Mouse (Mus musculus) layer of hippocampus, adult 18-20 months (tissue): ENCODE results near the gene Clcn2. TPM values are rescaled to one million over a fixed set of nuclear protein-coding genes. Genes with fewer than 3 reads are reported as not detected.

Experiments used
- DNase-seq, 2 experiments: peaks; one replicate each; pipeline ENCODE4 v3.0.0; 2022; ENCODE audit warnings: low spot score in 2 of 2
- total RNA-seq, 2 experiments: library from RNA; stranded (reverse); gene quantifications; 2 replicates each; pipeline ENCODE4 v1.2.3; 2021

Gene Clcn2
- total RNA-seq, 2 experiments from 2014 or later: 73.3 to 75.5 TPM

- DNase-seq: no peak
Measured at GRCm38 (mm10) chr16:20723247-20723646, 5.7 kb upstream of the Clcn2 start.

GRCm38 (mm10) chr16:20722736-20723135, 5.2 kb upstream of the Clcn2 start:
- DNase-seq: no peak

DNA sequence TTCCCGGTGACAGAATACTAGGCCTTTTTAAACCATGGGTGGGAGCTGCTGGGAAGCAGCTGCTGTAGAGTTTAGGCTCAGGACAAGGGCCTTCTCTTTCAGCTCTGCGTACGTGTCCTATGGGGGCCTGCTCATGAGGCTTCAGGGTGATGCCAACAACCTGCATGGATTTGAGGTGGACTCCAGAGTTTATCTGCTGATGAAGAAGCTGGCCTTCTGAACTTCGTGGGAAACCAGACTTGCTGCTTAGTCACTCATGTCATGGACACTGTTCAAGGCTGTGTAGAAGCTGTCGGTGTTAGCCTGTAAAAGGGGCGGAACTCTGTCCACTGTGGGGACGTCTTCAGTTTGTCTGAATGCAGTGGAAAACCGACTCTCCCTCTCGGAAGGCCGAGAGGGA, 4.3 kb upstream of the Clcn2 start:
- DNase-seq: no peak

DNA sequence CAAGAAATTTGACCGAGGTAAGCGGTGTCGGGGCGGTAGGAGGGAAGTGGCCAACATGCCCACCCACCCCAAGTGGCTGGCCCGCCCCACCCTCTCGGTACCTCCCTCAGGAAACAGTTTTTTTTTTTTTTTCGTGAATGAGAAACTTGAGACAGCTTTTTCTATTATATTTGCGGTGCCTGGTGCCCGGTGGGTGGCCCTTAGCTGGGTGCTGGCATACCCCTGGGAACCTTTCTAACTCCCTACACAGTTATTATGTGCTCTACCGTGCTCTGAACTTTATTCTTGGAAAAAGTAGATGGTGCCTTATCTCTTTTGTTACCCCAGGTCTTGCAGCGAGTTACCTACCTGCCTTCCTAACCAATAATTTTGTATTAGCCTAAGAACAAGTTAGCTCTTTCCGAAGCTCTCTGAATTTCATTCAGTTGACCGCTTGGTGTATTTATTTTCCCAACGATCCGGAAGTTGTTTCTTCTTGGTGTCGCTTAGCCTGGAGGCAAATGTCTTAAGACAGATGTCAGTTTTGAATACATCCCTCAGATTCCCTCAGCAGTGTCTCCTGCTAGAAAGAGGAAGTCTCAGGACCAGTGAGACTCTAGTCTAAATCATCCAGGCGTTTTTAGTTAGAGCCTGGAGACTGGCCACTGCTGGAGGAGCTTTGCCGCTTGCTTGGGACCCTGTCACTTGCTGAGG, 578 bp upstream of the Clcn2 start:
- DNase-seq: peak in 1 of 2 experiments; percentile 15

DNA sequence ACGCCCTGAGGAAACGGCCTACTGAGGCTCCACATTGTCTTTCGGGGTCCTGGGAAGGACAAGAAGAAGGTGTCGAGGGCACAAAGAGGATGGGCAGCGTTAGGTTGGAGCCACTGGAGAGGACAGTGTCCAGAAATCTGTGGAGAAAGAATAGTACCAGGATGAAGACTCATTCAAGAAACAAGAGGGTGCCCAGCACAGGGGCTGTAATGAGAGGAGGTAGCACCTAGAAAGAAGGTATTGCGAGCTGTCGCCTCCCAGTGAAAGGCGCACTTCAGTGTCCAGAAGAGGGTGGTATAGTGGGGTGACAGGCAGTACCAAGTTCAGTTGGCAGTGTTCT, 735 bp downstream of the Clcn2 start:
- DNase-seq: no peak

GRCm38 (mm10) chr16:20715976-20716840, 1.3 kb downstream of the Clcn2 start:
- DNase-seq: peak; percentile 77 to 85

GRCm38 (mm10) chr16:20715566-20715965, 2.0 kb downstream of the Clcn2 start:
- peak in 1 of 2 experiments; percentile 21 for DNase-seq

- DNase-seq: peak in 1 of 2 experiments; percentile 19
Measured at GRCm38 (mm10) chr16:20715161-20715560, 2.4 kb downstream of the Clcn2 start.

- DNase-seq: peak in 1 of 2 experiments; percentile 11
Measured at GRCm38 (mm10) chr16:20714307-20715080, 3.1 kb downstream of the Clcn2 start.

DNA sequence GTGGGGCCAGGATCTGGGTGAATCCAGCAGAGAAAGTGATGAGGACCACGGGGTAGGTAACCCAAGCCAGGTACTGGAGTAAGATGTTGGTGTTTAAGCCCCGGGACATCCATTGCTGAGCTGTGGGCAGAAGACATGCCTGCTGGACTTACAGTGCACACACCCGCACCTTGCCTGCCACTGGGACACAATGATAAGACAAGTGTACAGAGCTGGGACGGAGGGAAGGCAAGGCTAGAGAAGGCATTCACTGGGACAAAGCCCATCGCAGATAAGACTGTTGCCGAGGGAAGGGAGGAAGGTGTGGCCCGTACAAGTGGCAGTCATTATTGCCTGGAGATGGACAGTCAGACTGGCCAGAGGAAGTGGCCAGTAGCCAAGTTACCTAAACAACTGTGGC, 4.7 kb downstream of the Clcn2 start:
- peak in 1 of 2 experiments; percentile 15 for DNase-seq

GRCm38 (mm10) chr16:20712190-20712589, 5.4 kb downstream of the Clcn2 start:
- DNase-seq: peak in 1 of 2 experiments; percentile 15

DNA sequence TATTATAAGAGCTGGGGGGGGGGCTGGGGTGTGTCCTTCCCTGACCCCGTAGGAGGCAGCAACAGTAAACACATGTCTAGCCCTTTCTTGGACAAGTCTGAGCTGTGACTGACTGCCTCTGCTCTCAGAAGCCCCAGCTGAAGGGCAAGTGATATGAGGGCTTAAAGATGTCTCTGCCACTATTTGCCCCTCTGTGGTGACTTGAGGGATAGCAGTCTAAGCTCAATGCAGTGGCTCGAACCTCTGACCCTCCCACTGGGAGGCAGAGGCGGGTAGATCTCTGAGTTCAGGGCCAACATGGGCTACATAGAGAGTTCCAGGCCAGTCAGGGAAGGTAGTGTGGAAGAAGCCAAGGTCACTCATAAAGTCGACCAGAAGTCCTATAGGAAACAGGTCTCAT, 6.7 kb downstream of the Clcn2 start:
- DNase-seq: peak in 1 of 2 experiments; percentile 36

GRCm38 (mm10) chr16:20710370-20710769, 7.2 kb downstream of the Clcn2 start:
- DNase-seq: peak in 1 of 2 experiments; percentile 17

DNA sequence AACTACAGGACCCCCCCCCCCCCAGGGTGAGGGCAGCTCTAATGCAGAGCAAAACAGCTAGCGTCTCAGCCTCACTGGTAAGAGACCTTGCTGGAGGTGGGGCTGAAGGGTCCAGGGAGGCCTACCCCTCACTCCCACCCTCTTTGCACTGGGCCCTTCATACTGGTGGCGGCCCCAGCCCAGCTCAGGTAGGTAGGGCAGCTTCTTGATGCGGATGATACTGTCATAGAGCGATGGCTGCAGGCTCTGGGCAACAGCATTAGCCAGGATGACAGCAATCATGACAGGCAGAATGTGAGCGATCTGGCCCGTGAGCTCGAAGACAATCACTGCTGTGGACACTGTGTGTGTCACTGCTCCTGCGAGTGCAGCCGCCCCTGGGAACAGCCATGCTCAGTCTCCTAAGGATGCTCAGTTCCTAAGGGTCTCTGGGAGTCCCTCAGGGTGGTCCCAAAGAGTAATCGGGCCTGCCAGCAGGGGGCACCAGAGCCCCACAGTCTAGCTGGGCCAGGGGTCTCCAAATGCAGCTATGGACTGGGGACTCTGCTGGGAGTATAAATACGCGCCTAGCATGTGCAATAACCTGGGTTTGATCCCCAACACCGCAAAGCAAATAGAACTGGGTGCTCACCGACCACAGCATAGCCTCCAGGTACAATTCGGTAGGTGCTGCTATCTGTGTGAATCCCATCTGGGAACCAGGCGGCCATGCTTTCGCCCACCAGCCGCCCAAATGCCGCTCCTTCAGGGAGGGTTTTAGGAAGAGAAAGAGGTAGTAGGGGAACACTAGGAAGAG, 8.4 kb downstream of the Clcn2 start:
- DNase-seq: peak in 1 of 2 experiments; percentile 52

DNA sequence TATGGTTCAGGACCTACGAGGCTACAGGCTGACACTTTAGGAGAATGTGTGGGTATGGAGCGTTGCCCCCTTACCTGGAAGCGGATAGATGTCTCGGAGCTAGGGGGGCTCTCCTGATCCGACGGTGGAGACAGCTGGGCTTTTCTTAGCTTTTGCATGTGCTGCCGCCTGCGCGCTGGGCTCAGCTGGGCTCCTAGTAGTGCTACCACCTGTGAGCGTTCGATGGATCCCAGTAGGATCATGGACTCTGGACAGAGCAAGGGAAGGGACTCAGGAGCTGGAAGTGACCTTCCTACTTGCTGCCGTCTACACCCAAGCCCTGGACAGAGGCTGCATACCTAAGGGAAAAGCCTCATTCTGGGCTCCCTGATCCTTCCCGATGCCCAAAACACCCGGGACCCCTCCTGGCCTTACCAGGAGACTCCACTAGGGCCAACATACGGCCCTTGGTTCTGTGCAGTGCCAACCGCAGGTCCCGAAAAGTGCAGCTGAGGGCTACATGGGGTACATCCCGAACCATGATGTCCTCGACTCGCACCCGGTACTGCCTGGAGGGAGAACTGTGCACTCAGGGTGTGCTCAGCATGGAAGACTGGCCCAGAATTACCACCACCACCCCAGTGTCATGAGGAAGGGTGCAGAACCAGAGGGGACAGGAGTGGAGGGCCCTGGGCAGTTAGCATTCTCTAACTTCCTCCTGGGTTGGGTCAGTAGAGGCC, 9.2 kb downstream of the Clcn2 start:
- peak in 1 of 2 experiments; percentile 19 for DNase-seq

DNA sequence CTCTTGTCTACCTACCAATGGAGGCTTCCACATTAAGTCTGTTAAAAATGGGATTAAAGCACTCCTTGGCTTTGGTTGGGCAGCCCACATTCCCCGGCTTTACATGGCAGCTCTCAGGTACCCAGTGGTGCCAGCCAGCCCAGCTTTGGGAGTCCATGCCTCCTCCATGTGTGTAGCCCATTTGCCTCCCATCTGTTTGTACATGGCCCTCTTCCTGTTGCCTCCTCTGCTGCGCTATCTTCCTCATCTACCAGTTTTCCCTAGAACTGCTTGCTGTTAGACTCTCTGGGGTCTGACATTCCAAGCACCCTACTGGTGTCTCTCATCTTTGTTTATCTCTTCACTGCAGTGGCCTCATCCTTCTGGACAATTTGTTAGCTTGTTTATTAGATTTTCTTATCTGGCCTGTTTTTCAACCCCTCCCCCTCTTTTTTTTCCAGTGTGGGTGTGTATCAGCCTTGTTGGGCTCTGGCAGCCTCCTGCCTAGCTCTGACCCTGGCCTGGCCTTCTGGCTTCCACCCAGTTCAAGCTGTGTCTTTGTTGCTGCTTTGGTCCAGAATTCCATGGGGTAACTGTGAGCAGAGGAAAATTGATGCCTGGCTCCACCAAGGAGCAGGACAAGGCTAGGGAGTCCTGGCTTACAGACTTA, 11.0 kb downstream of the Clcn2 start:
- DNase-seq: peak in 1 of 2 experiments; percentile 45

DNA sequence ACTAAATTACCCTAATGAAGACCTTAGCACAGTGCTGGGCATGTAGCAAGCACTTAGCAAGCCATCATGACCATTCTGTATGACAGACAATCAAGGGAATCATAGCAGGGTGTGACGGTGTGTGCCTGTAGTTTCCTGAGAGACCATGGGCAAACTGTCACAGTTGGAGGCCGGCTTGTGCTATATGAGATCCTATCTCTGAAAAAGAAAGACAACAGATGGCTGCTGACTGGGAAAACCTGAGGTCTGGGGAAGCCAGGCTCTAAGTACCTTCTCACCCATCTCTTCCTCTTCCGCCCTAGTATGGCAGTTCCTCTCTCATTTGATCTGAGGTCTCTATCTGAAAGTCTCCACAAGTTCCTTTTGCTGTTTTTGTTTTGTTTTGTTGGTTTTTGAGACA, 11.8 kb downstream of the Clcn2 start:
- peak in 1 of 2 experiments; percentile 36 for DNase-seq

DNA sequence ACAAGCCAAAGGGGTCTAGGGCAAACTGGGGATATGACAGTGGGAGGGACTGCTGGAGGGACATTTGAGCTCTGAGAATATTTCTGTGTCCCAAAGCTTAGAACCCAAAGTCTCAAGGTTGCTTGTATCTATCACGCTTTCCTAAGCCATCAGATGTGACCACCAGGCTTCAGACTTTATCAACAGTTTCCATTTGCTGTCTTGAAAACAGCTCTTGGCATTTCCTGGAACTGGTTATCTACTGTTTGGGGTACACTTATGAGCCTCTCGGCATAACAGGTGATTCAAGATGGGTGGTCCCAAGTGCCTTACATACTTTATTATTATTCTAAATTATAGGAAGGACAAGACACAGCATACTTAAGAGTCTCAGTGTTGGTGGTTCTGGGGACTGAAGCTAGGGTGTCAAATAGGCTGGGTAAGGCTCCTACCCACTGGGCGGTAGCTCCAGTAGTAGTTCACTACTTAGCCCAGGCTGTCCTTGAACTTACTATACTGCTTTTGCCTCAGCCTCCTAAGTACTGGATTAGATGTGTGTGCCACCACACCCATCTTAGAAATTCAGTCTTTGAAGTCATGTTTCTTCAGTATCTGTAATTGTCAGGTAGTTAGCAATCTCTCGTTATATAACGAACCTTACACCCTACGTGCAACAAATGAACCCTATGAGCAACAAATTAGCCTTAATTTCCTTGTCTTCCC, 13.7 kb downstream of the Clcn2 start:
- DNase-seq: peak in 1 of 2 experiments; percentile 14

DNA sequence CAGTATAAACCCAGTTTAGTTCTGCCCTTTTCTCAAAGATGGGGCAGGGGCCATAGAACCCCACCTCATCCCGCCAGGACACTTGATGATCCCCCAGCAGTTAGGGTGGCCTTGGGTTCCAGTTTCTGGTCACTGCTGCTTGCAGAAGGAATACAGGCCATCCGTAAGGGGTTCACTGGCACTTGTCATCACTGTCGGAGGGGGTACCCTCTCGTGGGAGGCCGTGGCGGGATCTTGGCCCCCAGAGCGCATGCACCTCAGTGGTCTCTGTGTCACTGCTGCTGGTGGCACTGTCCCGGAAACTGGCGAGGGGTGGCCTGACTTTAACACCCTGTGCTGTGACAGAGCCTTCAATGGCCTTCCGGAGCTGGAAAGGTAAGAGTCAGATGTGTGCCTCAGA, 14.5 kb downstream of the Clcn2 start:
- no peak for DNase-seq
